Mouse (Mus musculus) thymus, adult 2 months (tissue): ENCODE measurements around the gene Trpv3. TPM values are rescaled to one million over a fixed set of nuclear protein-coding genes. Genes with fewer than 3 reads are reported as not detected.
A peak's percentile ranks its signal among the peaks of the same experiment; 100 is the strongest.

Experiments used
- DNase-seq: peaks from one replicate; pipeline ENCODE4 v3.0.0; 2021
- H3K27ac ChIP-seq: fragments of 200-500 bp; 2 replicates; pipeline ENCODE4 v1.5.1; 2012; ENCODE audit warnings: low read length, control low read depth; ENCODE audit not compliant: control insufficient read depth, insufficient read depth
- H3K27me3 ChIP-seq: fragments of 200-500 bp; 2 replicates; pipeline ENCODE4 v1.6.1; 2012; ENCODE audit warnings: mild to moderate bottlenecking, low read length, moderate library complexity, mixed read lengths; ENCODE audit not compliant: control insufficient read depth, insufficient read depth
- H3K36me3 ChIP-seq: fragments of 200-500 bp; 2 replicates; pipeline ENCODE4 v1.6.1; 2012; ENCODE audit warnings: mild to moderate bottlenecking, low read length, moderate library complexity; ENCODE audit not compliant: control insufficient read depth, insufficient read depth
- H3K4me1 ChIP-seq: fragments of 200-500 bp; replicated peaks from 2 replicates; pipeline ENCODE4 v1.6.1; 2012; ENCODE audit warnings: low read length; ENCODE audit not compliant: control insufficient read depth, insufficient read depth
- H3K4me3 ChIP-seq: fragments of 200-500 bp; 2 replicates; pipeline ENCODE4 v1.5.1; 2012; ENCODE audit warnings: mild to moderate bottlenecking, low read length, control low read depth, moderate library complexity; ENCODE audit not compliant: control insufficient read depth, insufficient read depth
- CTCF ChIP-seq: fragments of 200-500 bp; IDR thresholded peaks from 2 replicates; pipeline ENCODE4 v1.5.1; 2012; ENCODE audit warnings: mild to moderate bottlenecking, control low read depth, low read length, moderate library complexity, borderline replicate concordance; ENCODE audit not compliant: control insufficient read depth, poor library complexity, insufficient read depth; ENCODE audit errors: extremely low read depth
- POLR2A ChIP-seq: fragments of 200-500 bp; IDR thresholded peaks from 2 replicates; pipeline ENCODE4 v1.6.1; 2012; ENCODE audit warnings: mild to moderate bottlenecking, low read length, control low read depth, moderate library complexity; ENCODE audit not compliant: control insufficient read depth, poor library complexity, insufficient read depth; ENCODE audit errors: extremely low read depth
- WGBS: fragments of 180-500 bp; shearing (Covaris S2); methylation state at CpG from one replicate; pipeline ENCODE4 v1.1.7; 2018; 5-methylcytosine and 5-hydroxymethylcytosine counted together
- polyA plus RNA-seq: library from polyadenylated mRNA; depleted of rRNA; stranded (reverse); fragments of >200 nt; gene quantifications from 2 replicates; pipeline ENCODE4 v1.2.3, GENCODE M21; 2012; rRNA removed

Gene Trpv3
- polyA plus RNA-seq = 0.15 and 0.19 TPM in 2 replicates

DNA sequence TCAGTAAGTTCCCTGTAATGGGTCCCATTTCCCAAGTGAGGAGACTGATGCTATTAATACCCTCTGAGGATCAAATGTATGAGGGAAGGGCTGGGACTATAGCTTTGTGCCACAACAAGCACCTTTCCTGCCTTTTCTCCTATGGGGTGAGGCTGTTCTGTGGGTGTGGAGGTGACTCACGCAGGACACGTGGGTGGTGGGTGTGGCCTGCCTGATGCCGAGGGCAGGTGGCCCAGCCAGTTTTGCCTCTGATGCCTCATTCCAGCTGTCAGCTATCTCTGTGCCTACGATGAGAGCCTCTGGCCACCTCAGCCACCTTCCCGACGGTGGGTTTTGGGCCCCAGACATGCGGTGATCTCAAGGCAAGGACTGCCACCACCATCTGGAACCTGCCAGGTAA is at the start of gene Trpv3:
Gene Trpv3 (plus strand): TSS at position 122 of the 400 bp plus-strand sequence.
- H3K27ac ChIP-seq = no peak within 1 kb of the TSS
- no peak for DNase-seq
- H3K27me3 ChIP-seq = no peaks in the 10 kb centered on the region
- WGBS = 85% methylated on average over 7 of the region's 7 CpGs
- H3K4me3 ChIP-seq = no peak within 1 kb of the TSS
- H3K4me1 ChIP-seq = no peaks in the 10 kb centered on the region
- TF ChIP-seq POLR2A = no peak
- no peak for TF ChIP-seq CTCF
- no peaks in the 10 kb centered on the region for H3K36me3 ChIP-seq

DNA sequence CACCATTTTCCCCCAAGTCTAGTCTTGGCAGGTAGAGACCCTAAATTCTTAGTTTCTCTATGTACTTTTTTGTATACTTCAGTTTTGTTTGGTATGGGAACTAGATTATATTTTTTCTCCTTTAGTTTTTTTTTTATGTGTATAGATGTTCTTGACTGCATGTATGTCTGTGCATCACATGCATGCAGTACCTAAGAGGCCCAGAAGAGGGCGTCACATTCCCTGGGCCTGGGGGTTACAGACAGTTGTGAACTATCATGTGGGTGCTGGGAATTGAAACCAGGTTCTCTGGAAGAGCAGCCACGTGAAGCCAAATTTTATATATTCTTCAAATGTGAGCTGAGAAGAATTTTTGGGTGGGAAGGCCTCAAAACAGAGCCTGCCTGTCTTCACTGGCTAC is 47.5 kb upstream of the Trpv3 start:
- no peak overlapping the region for H3K27ac ChIP-seq
- H3K36me3 ChIP-seq = no peaks in the 10 kb centered on the region
- no peaks in the 10 kb centered on the region for H3K4me1 ChIP-seq
- DNase-seq = no peak
- WGBS = 90% methylated on average over 2 of the region's 2 CpGs
- TF ChIP-seq CTCF (no peak), POLR2A (no peak)
- H3K27me3 ChIP-seq = no peaks in the 10 kb centered on the region
- no peak overlapping the region for H3K4me3 ChIP-seq

DNA sequence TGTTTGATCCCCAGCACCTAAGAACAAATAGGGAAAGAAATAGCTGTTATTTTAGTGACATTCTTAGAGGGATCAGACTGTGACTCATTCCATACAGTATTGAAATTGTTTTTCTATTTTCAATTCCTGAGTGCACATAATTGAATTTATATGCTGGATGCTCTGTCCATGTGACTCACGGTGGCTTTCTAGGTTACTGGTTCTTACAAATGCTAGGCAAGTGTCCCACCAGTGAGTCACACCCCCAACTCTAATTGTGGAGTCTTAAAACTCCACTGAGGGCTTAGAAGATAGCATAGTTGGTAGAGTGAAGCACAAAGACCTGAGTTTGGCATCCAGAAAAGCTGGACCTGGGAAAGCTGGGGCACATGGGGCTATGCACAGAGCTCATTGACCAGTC is 46.5 kb upstream of the Trpv3 start:
- no peaks in the 10 kb centered on the region for H3K36me3 ChIP-seq
- H3K27me3 ChIP-seq = no peaks in the 10 kb centered on the region
- 96% methylated on average over 1 of the region's 1 CpGs for WGBS
- H3K27ac ChIP-seq = no peak overlapping the region
- no peak for TF ChIP-seq POLR2A
- TF ChIP-seq CTCF = no peak
- DNase-seq = no peak
- H3K4me3 ChIP-seq = no peak overlapping the region
- no peaks in the 10 kb centered on the region for H3K4me1 ChIP-seq

DNA sequence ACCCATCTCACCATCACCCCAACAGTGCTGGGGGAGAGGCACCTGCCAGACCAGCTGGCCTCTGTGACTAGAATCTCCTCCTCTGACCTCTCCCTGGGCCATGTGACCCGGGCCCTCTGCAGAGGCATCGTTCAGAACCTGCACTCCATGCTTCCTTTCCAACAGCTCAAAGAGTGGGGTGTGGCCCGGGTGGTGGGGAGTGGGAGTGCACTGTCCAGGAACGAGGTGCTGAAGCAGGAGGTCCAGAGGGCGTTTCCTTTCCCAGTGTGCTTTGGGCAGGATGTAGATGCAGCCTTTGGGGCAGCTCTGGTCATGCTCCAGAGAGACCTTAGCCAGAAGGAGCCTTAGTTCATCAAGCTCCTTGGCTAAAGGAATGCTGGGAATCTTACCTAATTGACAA is 44.3 kb upstream of the Trpv3 start:
- no peak overlapping the region for H3K27ac ChIP-seq
- no peak for DNase-seq
- H3K4me3 ChIP-seq = no peak overlapping the region
- H3K36me3 ChIP-seq = no peaks in the 10 kb centered on the region
- WGBS = 67% methylated on average over 5 of the region's 5 CpGs
- H3K4me1 ChIP-seq = no peaks in the 10 kb centered on the region
- TF ChIP-seq CTCF (no peak), POLR2A (no peak)
- no peaks in the 10 kb centered on the region for H3K27me3 ChIP-seq

DNA sequence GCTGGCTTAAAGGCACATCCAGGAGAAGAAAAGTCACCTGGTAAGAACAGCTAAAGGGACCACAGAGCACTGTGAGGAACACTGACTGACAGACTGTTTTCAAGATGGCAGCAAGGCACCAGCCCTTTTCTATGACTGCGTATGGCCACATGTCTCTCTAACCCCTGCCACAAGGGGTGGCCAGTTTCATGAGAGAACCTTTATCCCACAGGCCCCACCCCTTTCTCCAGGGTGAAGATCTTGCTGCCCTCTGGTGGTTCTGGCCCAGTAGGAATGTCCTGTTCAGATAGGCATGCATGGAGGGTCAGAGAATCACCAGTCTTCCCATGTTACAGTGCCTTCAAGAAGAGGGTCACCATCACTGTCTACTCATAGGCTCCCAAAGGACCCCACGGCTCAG is 43.2 kb upstream of the Trpv3 start:
- Histone ChIP-seq H3K4me1 (no peaks in the 10 kb centered on the region), H3K27me3 (no peaks in the 10 kb centered on the region), H3K36me3 (no peaks in the 10 kb centered on the region), H3K27ac (no peak overlapping the region), H3K4me3 (no peak overlapping the region)
- WGBS = 83% methylated on average over 2 of the region's 2 CpGs
- peak; percentile 6 for DNase-seq
- TF ChIP-seq POLR2A = no peak

DNA sequence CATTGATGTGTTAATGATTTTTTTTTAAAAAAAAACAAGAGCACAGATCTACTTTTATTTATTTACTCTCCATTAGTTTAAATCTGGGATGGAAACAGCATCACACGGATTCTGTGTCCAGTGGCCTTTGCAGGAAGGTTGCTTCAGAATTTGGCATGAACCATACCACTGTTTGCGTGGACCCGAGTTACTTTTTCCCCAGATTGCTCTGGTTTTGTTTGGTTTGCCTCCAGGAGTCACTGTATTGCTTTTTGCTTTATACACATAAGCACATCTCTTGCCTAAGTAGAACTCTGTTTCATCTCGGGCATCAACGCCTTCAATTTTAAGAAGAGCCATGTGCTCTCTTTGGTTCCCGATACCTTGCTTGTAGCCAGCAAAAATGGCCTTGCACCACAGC is 41.3 kb upstream of the Trpv3 start:
- no peak for DNase-seq
- H3K4me3 ChIP-seq = no peak overlapping the region
- no peaks in the 10 kb centered on the region for H3K36me3 ChIP-seq
- H3K27me3 ChIP-seq = no peaks in the 10 kb centered on the region
- H3K4me1 ChIP-seq = no peaks in the 10 kb centered on the region
- 95% methylated on average over 6 of the region's 6 CpGs for WGBS
- H3K27ac ChIP-seq = no peak overlapping the region
- TF ChIP-seq CTCF = no peak
- TF ChIP-seq POLR2A = no peak

DNA sequence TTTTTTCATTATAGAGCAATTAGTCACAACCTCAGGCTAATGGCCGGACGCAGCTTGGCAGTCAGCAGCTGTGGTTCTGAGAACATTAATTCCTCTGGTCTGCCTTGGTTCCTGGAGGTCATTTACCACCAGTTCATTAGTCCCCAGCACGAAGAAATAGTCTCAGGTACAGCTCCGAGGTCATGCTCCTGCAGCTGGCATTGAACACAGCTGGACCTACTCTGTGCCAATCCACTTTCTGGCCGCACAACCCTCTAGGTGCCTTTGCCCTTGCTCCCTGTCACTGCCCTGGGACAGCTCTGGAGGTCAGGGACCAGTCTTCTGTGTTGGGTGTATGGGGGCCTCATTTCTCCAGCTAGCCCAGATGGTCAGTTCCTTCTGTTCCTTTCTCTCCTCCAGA is 38.3 kb upstream of the Trpv3 start:
- Histone ChIP-seq H3K27ac (no peak overlapping the region), H3K4me1 (no peaks in the 10 kb centered on the region), H3K27me3 (no peaks in the 10 kb centered on the region), H3K36me3 (no peaks in the 10 kb centered on the region), H3K4me3 (no peak overlapping the region)
- 84% methylated on average over 5 of the region's 5 CpGs for WGBS
- DNase-seq = no peak
- TF ChIP-seq CTCF = no peak
